Mouse (Mus musculus): ENCODE measurements around the gene Pcna.

- TF ChIP-seq CTCF (conservative IDR thresholded peaks at IDR 0.05; ENCODE audit: insufficient read depth, insufficient read length, low read depth, low read length): no peak
- TF ChIP-seq POLR2A (IDR thresholded peaks at IDR 0.05; ENCODE audit: low read depth, low read length): no peak
Observed at GRCm38 (mm10) chr2:132232413-132232945, 20.6 kb downstream of the Pcna start.

All from kidney, adult 2 months (tissue).